Mouse (Mus musculus): ENCODE results near the gene E2f8.

GRCm38 (mm10) chr7:48845213-48845973, 36.0 kb downstream of the E2f8 start:
- no peak for TF ChIP-seq CTCF (IDR thresholded peaks at IDR 0.05; ENCODE audit: extremely low read depth, insufficient read length, insufficient replicate concordance, low read depth, low read length)
- no peak for TF ChIP-seq POLR2A (IDR thresholded peaks at IDR 0.05; ENCODE audit: low read depth, low read length)
